Mouse (Mus musculus) brain, embryonic 14.5 days (tissue): ENCODE measurements around the gene Nacc1.

ENCODE experiments used
- CTCF ChIP-seq: fragments of 200-500 bp; IDR thresholded peaks from 2 replicates; pipeline ENCODE4 v1.5.1; 2012; ENCODE audit warnings: inconsistent platforms, mild to moderate bottlenecking, moderate library complexity, borderline replicate concordance; ENCODE audit not compliant: insufficient read depth, insufficient read length; ENCODE audit errors: extremely low read depth
- POLR2A ChIP-seq: fragments of 200-500 bp; IDR thresholded peaks from 2 replicates; pipeline ENCODE4 v1.6.1; 2012; ENCODE audit warnings: mild to moderate bottlenecking, inconsistent platforms, borderline replicate concordance; ENCODE audit not compliant: poor library complexity, insufficient read depth, insufficient read length, severe bottlenecking; ENCODE audit errors: extremely low read depth

GRCm38 (mm10) chr8:84633841-84634584, 53.6 kb downstream of the Nacc1 start:
- TF ChIP-seq CTCF (no peak), POLR2A (no peak)
